Mouse (Mus musculus): ENCODE data around the gene Abcc5. TPM values are rescaled to one million over a fixed set of nuclear protein-coding genes. Genes with fewer than 3 reads are reported as not detected.

Abcc5 gene
- polyA plus RNA-seq, 1 experiment: 244 TPM

GRCm38 (mm10) chr16:20415211-20415610 is 11.0 kb downstream of the Abcc5 start:
- Histone ChIP-seq H3K27ac (ENCODE audit: control insufficient read depth, insufficient read depth, low read length) (no peak overlapping the region), H3K4me3 (ENCODE audit: control insufficient read depth, insufficient read depth, low read length) (no peak overlapping the region), H3K27me3 (ENCODE audit: control insufficient read depth, insufficient read depth, low read length) (no peaks in the 10 kb centered on the region), H3K36me3 (ENCODE audit: control insufficient read depth, insufficient read depth, low read length) (peaks cover 25% of the 10 kb centered on the region), H3K4me1 (replicated peaks; ENCODE audit: control insufficient read depth, insufficient read depth, low read length) (no peaks in the 10 kb centered on the region)
- TF ChIP-seq POLR2A (IDR thresholded peaks at IDR 0.05; ENCODE audit: control insufficient read depth, extremely low read depth, insufficient read depth, low read length, poor library complexity): no peak
- TF ChIP-seq CTCF (IDR thresholded peaks at IDR 0.05; ENCODE audit: borderline replicate concordance, control insufficient read depth, extremely low read depth, insufficient read depth, low read length, poor library complexity): no peak
- 88% methylated on average over 2 of the region's 2 CpGs for WGBS
- DNase-seq: no peak

- H3K27me3 ChIP-seq (ENCODE audit: control insufficient read depth, insufficient read depth, low read length): no peaks in the 10 kb centered on the region
- no peak overlapping the region for H3K27ac ChIP-seq (ENCODE audit: control insufficient read depth, insufficient read depth, low read length)
- DNase-seq: no peak
Measured at GRCm38 (mm10) chr16:20413870-20414331, 12.3 kb downstream of the Abcc5 start.

GRCm38 (mm10) chr16:20411958-20412570 is 14.1 kb downstream of the Abcc5 start:
- DNase-seq: no peak
- Histone ChIP-seq H3K4me3 (ENCODE audit: control insufficient read depth, insufficient read depth, low read length) (no peak overlapping the region), H3K27ac (ENCODE audit: control insufficient read depth, insufficient read depth, low read length) (no peak overlapping the region), H3K4me1 (replicated peaks; ENCODE audit: control insufficient read depth, insufficient read depth, low read length) (no peaks in the 10 kb centered on the region), H3K27me3 (ENCODE audit: control insufficient read depth, insufficient read depth, low read length) (no peaks in the 10 kb centered on the region), H3K36me3 (ENCODE audit: control insufficient read depth, insufficient read depth, low read length) (peaks cover 10% of the 10 kb centered on the region)
- WGBS: 93% methylated on average over 8 of the region's 8 CpGs
- TF ChIP-seq CTCF (IDR thresholded peaks at IDR 0.05; ENCODE audit: borderline replicate concordance, control insufficient read depth, extremely low read depth, insufficient read depth, low read length, poor library complexity) (no peak), POLR2A (IDR thresholded peaks at IDR 0.05; ENCODE audit: control insufficient read depth, extremely low read depth, insufficient read depth, low read length, poor library complexity) (no peak)

More at GRCm38 (mm10) chr16:20413870-20414331, 12.3 kb downstream of the Abcc5 start:
- TF ChIP-seq CTCF (IDR thresholded peaks at IDR 0.05; ENCODE audit: borderline replicate concordance, control insufficient read depth, extremely low read depth, insufficient read depth, low read length, poor library complexity): no peak
- TF ChIP-seq POLR2A (IDR thresholded peaks at IDR 0.05; ENCODE audit: control insufficient read depth, extremely low read depth, insufficient read depth, low read length, poor library complexity): no peak
- H3K4me3 ChIP-seq (ENCODE audit: control insufficient read depth, insufficient read depth, low read length): no peak overlapping the region
- no peaks in the 10 kb centered on the region for H3K4me1 ChIP-seq (replicated peaks; ENCODE audit: control insufficient read depth, insufficient read depth, low read length)
- WGBS: 80% methylated on average over 2 of the region's 2 CpGs
- peaks cover 25% of the 10 kb centered on the region for H3K36me3 ChIP-seq (ENCODE audit: control insufficient read depth, insufficient read depth, low read length)

GRCm38 (mm10) chr16:20405335-20405734 is 20.9 kb downstream of the Abcc5 start:
- H3K27me3 ChIP-seq (ENCODE audit: control insufficient read depth, insufficient read depth, low read length): no peaks in the 10 kb centered on the region
- no peak for DNase-seq
- 95% methylated on average over 4 of the region's 4 CpGs for WGBS
- no peak overlapping the region for H3K27ac ChIP-seq (ENCODE audit: control insufficient read depth, insufficient read depth, low read length)
- no peaks in the 10 kb centered on the region for H3K4me1 ChIP-seq (replicated peaks; ENCODE audit: control insufficient read depth, insufficient read depth, low read length)
- TF ChIP-seq CTCF (IDR thresholded peaks at IDR 0.05; ENCODE audit: borderline replicate concordance, control insufficient read depth, extremely low read depth, insufficient read depth, low read length, poor library complexity) (no peak), POLR2A (IDR thresholded peaks at IDR 0.05; ENCODE audit: control insufficient read depth, extremely low read depth, insufficient read depth, low read length, poor library complexity) (no peak)
- H3K4me3 ChIP-seq (ENCODE audit: control insufficient read depth, insufficient read depth, low read length): no peak overlapping the region
- peaks cover 48% of the 10 kb centered on the region for H3K36me3 ChIP-seq (ENCODE audit: control insufficient read depth, insufficient read depth, low read length)

- no peak for DNase-seq
- no peak overlapping the region for H3K4me3 ChIP-seq (ENCODE audit: control insufficient read depth, insufficient read depth, low read length)
- 97% methylated on average over 2 of the region's 2 CpGs for WGBS
- no peaks in the 10 kb centered on the region for H3K4me1 ChIP-seq (replicated peaks; ENCODE audit: control insufficient read depth, insufficient read depth, low read length)
- no peaks in the 10 kb centered on the region for H3K27me3 ChIP-seq (ENCODE audit: control insufficient read depth, insufficient read depth, low read length)
- H3K27ac ChIP-seq (ENCODE audit: control insufficient read depth, insufficient read depth, low read length): no peak overlapping the region
- H3K36me3 ChIP-seq (ENCODE audit: control insufficient read depth, insufficient read depth, low read length): peaks cover 64% of the 10 kb centered on the region
- no peak for TF ChIP-seq CTCF (IDR thresholded peaks at IDR 0.05; ENCODE audit: borderline replicate concordance, control insufficient read depth, extremely low read depth, insufficient read depth, low read length, poor library complexity)
- no peak for TF ChIP-seq POLR2A (IDR thresholded peaks at IDR 0.05; ENCODE audit: control insufficient read depth, extremely low read depth, insufficient read depth, low read length, poor library complexity)
Measured at GRCm38 (mm10) chr16:20403327-20403726, 22.9 kb downstream of the Abcc5 start.

GRCm38 (mm10) chr16:20401592-20401991 is 24.6 kb downstream of the Abcc5 start:
- H3K27ac ChIP-seq (ENCODE audit: control insufficient read depth, insufficient read depth, low read length): no peak overlapping the region
- DNase-seq: no peak
- H3K27me3 ChIP-seq (ENCODE audit: control insufficient read depth, insufficient read depth, low read length): no peaks in the 10 kb centered on the region
- no peaks in the 10 kb centered on the region for H3K4me1 ChIP-seq (replicated peaks; ENCODE audit: control insufficient read depth, insufficient read depth, low read length)
- peaks cover 77% of the 10 kb centered on the region for H3K36me3 ChIP-seq (ENCODE audit: control insufficient read depth, insufficient read depth, low read length)
- 95% methylated on average over 3 of the region's 3 CpGs for WGBS
- no peak overlapping the region for H3K4me3 ChIP-seq (ENCODE audit: control insufficient read depth, insufficient read depth, low read length)
- TF ChIP-seq CTCF (IDR thresholded peaks at IDR 0.05; ENCODE audit: borderline replicate concordance, control insufficient read depth, extremely low read depth, insufficient read depth, low read length, poor library complexity) (no peak), POLR2A (IDR thresholded peaks at IDR 0.05; ENCODE audit: control insufficient read depth, extremely low read depth, insufficient read depth, low read length, poor library complexity) (no peak)
